Mouse (Mus musculus): Measurements from ENCODE around the gene Slx1b.

DNA sequence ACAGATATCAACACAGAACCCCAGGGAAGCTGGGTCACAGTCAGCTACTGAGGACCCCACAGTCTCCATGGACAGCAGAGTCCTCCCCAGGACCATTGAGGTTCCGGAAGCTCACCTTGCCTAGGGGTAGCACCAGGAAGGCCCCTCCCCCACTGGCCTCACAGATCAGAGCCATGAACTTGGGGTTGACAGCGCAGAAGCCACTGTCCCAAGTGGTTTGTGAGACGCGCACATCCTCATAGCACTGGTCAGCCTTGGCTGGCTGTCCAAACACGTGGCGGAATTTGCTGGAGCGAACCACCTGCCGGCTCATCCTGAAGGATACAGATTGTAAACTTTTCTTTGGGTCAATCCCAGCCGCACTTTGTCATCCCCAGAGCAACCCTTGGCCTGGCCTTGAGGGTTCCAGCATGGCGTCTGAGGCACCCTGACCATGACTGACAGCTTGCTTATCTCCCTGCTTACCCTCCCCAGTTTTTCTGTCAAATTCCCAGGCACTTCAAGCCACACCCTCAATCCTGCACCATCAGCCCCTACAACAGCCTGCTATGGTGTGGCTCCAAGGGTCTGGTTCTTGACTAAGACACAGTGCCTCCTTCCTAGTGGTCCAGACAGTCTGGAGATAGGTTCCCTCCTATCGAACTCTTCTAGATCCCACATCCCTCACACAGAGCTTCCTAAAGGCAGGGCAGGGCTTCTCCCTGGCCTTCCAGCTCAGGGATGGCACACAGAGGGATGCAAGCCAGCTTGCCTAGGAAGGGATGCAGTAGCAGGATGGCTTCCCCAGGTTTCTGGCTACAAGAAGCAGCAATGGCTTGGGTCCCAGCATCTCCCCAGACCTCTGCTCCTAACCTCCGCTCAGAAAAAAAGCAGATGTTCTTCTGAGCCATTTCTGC is 7.5 kb upstream of the Slx1b start:
- TF ChIP-seq CTCF (IDR thresholded peaks at IDR 0.05; ENCODE audit: control insufficient read depth, insufficient read depth, insufficient replicate concordance, low read depth, low read length) = no peak
- TF ChIP-seq POLR2A (IDR thresholded peaks at IDR 0.05; ENCODE audit: control insufficient read depth, low read depth, low read length) = no peak

Data from testis, adult 2 months (tissue).